Mouse (Mus musculus): ENCODE data around the gene Rin2. TPM values are rescaled to one million over a fixed set of nuclear protein-coding genes. Genes with fewer than 3 reads are reported as not detected.

Rin2 gene
- polyA plus RNA-seq, 2 experiments, result 38.1 to 49.7 TPM

GRCm38 (mm10) chr2:145840910-145841870, 166.2 kb downstream of the Rin2 start:
- TF ChIP-seq POLR2A (IDR thresholded peaks at IDR 0.05; ENCODE audit: borderline replicate concordance, extremely low read depth, insufficient read depth, insufficient read length), result no peak

GRCm38 (mm10) chr2:145843322-145843721, 168.3 kb downstream of the Rin2 start:
- Histone ChIP-seq H3K4me3 (replicated peaks; ENCODE audit: low read length) (no peak overlapping the region), H3K9ac (ENCODE audit: low read depth, low read length, severe bottlenecking) (no peak overlapping the region), H3K9me3 (ENCODE audit: control insufficient read depth, low read length) (no peaks in the 10 kb centered on the region), H3K27ac (replicated peaks; ENCODE audit: low read depth, low read length) (no peak overlapping the region), H3K4me1 (ENCODE audit: control insufficient read depth, insufficient read depth, low read length) (peaks cover 7% of the 10 kb centered on the region), H3K36me3 (ENCODE audit: control insufficient read depth, insufficient read depth, low read length) (peaks cover 25% of the 10 kb centered on the region), H3K27me3 (ENCODE audit: control insufficient read depth, insufficient read depth, low read length) (no peaks in the 10 kb centered on the region), H3K4me2 (replicated peaks; ENCODE audit: low read depth, low read length, severe bottlenecking) (no peak overlapping the region)
- no peak for TF ChIP-seq POLR2A (IDR thresholded peaks at IDR 0.05; ENCODE audit: borderline replicate concordance, extremely low read depth, insufficient read depth, insufficient read length)
- 88% methylated on average over 6 of the region's 6 CpGs for WGBS
- DNase-seq (ENCODE audit: low spot score), result no peak
- ATAC-seq (ENCODE audit: low FRiP score, low read depth), result no peak

More at GRCm38 (mm10) chr2:145840910-145841870, 166.2 kb downstream of the Rin2 start:
- Histone ChIP-seq H3K36me3 (ENCODE audit: control insufficient read depth, insufficient read depth, low read length) (peaks cover 10% of the 10 kb centered on the region), H3K4me3 (replicated peaks; ENCODE audit: low read length) (no peak overlapping the region), H3K4me2 (replicated peaks; ENCODE audit: low read depth, low read length, severe bottlenecking) (no peak overlapping the region), H3K9ac (ENCODE audit: low read depth, low read length, severe bottlenecking) (no peak overlapping the region), H3K4me1 (ENCODE audit: control insufficient read depth, insufficient read depth, low read length) (peaks cover 7% of the 10 kb centered on the region), H3K9me3 (ENCODE audit: control insufficient read depth, low read length) (no peaks in the 10 kb centered on the region), H3K27me3 (ENCODE audit: control insufficient read depth, insufficient read depth, low read length) (no peaks in the 10 kb centered on the region), H3K27ac (replicated peaks; ENCODE audit: low read depth, low read length) (no peak overlapping the region)
- ATAC-seq (ENCODE audit: low FRiP score, low read depth) (no peak), DNase-seq (ENCODE audit: low spot score) (no peak)
- WGBS, result 59% methylated on average over 12 of the region's 12 CpGs

- H3K4me1 ChIP-seq (ENCODE audit: control insufficient read depth, insufficient read depth, low read length), result peaks cover 34% of the 10 kb centered on the region
- no peaks in the 10 kb centered on the region for H3K9me3 ChIP-seq (ENCODE audit: control insufficient read depth, low read length)
- WGBS, result 75% methylated on average over 3 of the region's 3 CpGs
- peaks cover 30% of the 10 kb centered on the region for H3K36me3 ChIP-seq (ENCODE audit: control insufficient read depth, insufficient read depth, low read length)
- no peak overlapping the region for H3K9ac ChIP-seq (ENCODE audit: low read depth, low read length, severe bottlenecking)
- H3K4me3 ChIP-seq (replicated peaks; ENCODE audit: low read length), result no peak overlapping the region
- DNase-seq (ENCODE audit: low spot score) (no peak), ATAC-seq (ENCODE audit: low FRiP score, low read depth) (no peak)
- no peak overlapping the region for H3K4me2 ChIP-seq (replicated peaks; ENCODE audit: low read depth, low read length, severe bottlenecking)
- H3K27ac ChIP-seq (replicated peaks; ENCODE audit: low read depth, low read length), result no peak overlapping the region
- H3K27me3 ChIP-seq (ENCODE audit: control insufficient read depth, insufficient read depth, low read length), result no peaks in the 10 kb centered on the region
- TF ChIP-seq POLR2A (IDR thresholded peaks at IDR 0.05; ENCODE audit: borderline replicate concordance, extremely low read depth, insufficient read depth, insufficient read length), result no peak
Measured at GRCm38 (mm10) chr2:145846595-145846994, 171.6 kb downstream of the Rin2 start.

GRCm38 (mm10) chr2:145849170-145849905, 174.3 kb downstream of the Rin2 start:
- Histone ChIP-seq H3K4me1 (ENCODE audit: control insufficient read depth, insufficient read depth, low read length) (peaks cover 36% of the 10 kb centered on the region), H3K27me3 (ENCODE audit: control insufficient read depth, insufficient read depth, low read length) (no peaks in the 10 kb centered on the region), H3K36me3 (ENCODE audit: control insufficient read depth, insufficient read depth, low read length) (peaks cover 39% of the 10 kb centered on the region), H3K4me2 (replicated peaks; ENCODE audit: low read depth, low read length, severe bottlenecking) (no peak overlapping the region), H3K4me3 (replicated peaks; ENCODE audit: low read length) (no peak overlapping the region), H3K9me3 (ENCODE audit: control insufficient read depth, low read length) (no peaks in the 10 kb centered on the region), H3K27ac (replicated peaks; ENCODE audit: low read depth, low read length) (peak overlapping the region; percentile 39; the same call in 1 of the 2 replicates), H3K9ac (ENCODE audit: low read depth, low read length, severe bottlenecking) (no peak overlapping the region)
- ATAC-seq (ENCODE audit: low FRiP score, low read depth) (no peak), DNase-seq (ENCODE audit: low spot score) (no peak)
- TF ChIP-seq POLR2A (IDR thresholded peaks at IDR 0.05; ENCODE audit: borderline replicate concordance, extremely low read depth, insufficient read depth, insufficient read length), result no peak
- 52% methylated on average over 10 of the region's 10 CpGs for WGBS

DNA sequence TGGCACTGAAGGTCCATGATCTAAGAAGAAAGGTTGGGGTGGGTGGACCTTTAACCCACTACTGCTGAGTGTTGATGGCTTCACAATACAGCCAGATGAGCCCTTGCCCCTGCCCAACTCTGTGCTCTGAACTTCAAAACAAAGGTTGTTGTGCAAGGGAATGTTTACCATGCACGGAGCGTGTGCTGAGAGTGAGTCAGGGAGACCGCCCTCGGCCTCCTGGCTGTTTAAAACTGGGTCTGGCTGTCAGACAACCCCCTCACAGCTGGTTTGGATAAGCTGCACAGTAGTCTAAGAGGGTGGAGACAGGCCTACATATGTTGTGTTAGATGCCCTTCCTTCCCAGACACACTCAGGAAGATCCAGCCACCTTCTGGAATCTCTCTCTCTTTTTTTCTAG, 175.8 kb downstream of the Rin2 start:
- Histone ChIP-seq H3K9ac (ENCODE audit: low read depth, low read length, severe bottlenecking) (no peak overlapping the region), H3K4me3 (replicated peaks; ENCODE audit: low read length) (no peak overlapping the region), H3K9me3 (ENCODE audit: control insufficient read depth, low read length) (no peaks in the 10 kb centered on the region), H3K4me1 (ENCODE audit: control insufficient read depth, insufficient read depth, low read length) (peaks cover 29% of the 10 kb centered on the region), H3K27ac (replicated peaks; ENCODE audit: low read depth, low read length) (peak overlapping the region; percentile 62), H3K4me2 (replicated peaks; ENCODE audit: low read depth, low read length, severe bottlenecking) (no peak overlapping the region), H3K36me3 (ENCODE audit: control insufficient read depth, insufficient read depth, low read length) (peaks cover 36% of the 10 kb centered on the region), H3K27me3 (ENCODE audit: control insufficient read depth, insufficient read depth, low read length) (no peaks in the 10 kb centered on the region)
- TF ChIP-seq POLR2A (IDR thresholded peaks at IDR 0.05; ENCODE audit: borderline replicate concordance, extremely low read depth, insufficient read depth, insufficient read length), result no peak
- DNase-seq (ENCODE audit: low spot score), result peak; percentile 73
- ATAC-seq (ENCODE audit: low FRiP score, low read depth), result 0 out of 2 replicates have a peak, but pooled peaks have one; percentile 63
- 5% methylated on average over 4 of the region's 4 CpGs for WGBS

All from limb, embryonic 14.5 days (tissue).